Mouse (Mus musculus): Measurements from ENCODE around the gene 1700021F07Rik. TPM values are rescaled to one million over a fixed set of nuclear protein-coding genes. Genes with fewer than 3 reads are reported as not detected.

1700021F07Rik gene
- polyA plus RNA-seq (2012; rRNA removed), result not detected in 2 replicates

GRCm38 (mm10) chr2:173522376-173522775, at the start of gene 1700021F07Rik:
Gene 1700021F07Rik (plus strand): TSS chr2:173522586.

Other genes starting within 250 kb of the 1700021F07Rik start
- gene Pmepa1, start 246.1 kb upstream of the 1700021F07Rik start, polyA plus RNA-seq (2012; rRNA removed), result 0.60 and 0.61 TPM in 2 replicates
- gene Ankrd60, start 55.8 kb downstream of the 1700021F07Rik start, polyA plus RNA-seq (2012; rRNA removed), result not detected in 2 replicates
- gene Rab22a, start 137.2 kb downstream of the 1700021F07Rik start, polyA plus RNA-seq (2012; rRNA removed), result 4.3 and 4.4 TPM in 2 replicates
- not detected in 2 replicates for gene 1700010B08Rik, start 196.8 kb downstream of the 1700021F07Rik start, polyA plus RNA-seq (2012; rRNA removed)
- gene Vapb, start 214.9 kb downstream of the 1700021F07Rik start, polyA plus RNA-seq (2012; rRNA removed), result 9.0 and 9.6 TPM in 2 replicates